Mouse (Mus musculus): Measurements from ENCODE around the gene Sash1. TPM values are rescaled to one million over a fixed set of nuclear protein-coding genes. Genes with fewer than 3 reads are reported as not detected.

Sash1 gene
- 62.7 TPM in 2 replicates for polyA plus RNA-seq (2011; ENCODE audit: insufficient read length, low read depth, missing spikeins)

GRCm38 (mm10) chr10:8885630-8886527 is at the start of gene Sash1:
Gene Sash1 (minus strand): TSS chr10:8886070.
- Histone ChIP-seq H3K4me1 (ENCODE audit: control insufficient read depth, insufficient read depth, low read length) (0 out of 2 replicates have a peak, but pooled peaks cover 4% of the 10 kb centered on the region), H3K27ac (ENCODE audit: insufficient read depth, low read length) (peak within 1 kb of the TSS; percentile 59), H3K4me3 (ENCODE audit: insufficient read depth, low read length) (peak within 1 kb of the TSS; percentile 62)
- TF ChIP-seq CTCF (IDR thresholded peaks at IDR 0.05; ENCODE audit: borderline replicate concordance, insufficient read depth, low read length) (no peak), POLR2A (IDR thresholded peaks at IDR 0.05; ENCODE audit: low read depth, low read length) (peak; percentile 58)

- Histone ChIP-seq H3K4me1 (ENCODE audit: control insufficient read depth, insufficient read depth, low read length) (peaks cover 3% of the 10 kb centered on the region; the same call in 1 of the 2 replicates), H3K4me3 (ENCODE audit: insufficient read depth, low read length) (no peak overlapping the region), H3K27ac (ENCODE audit: insufficient read depth, low read length) (no peak overlapping the region)
- TF ChIP-seq POLR2A (IDR thresholded peaks at IDR 0.05; ENCODE audit: low read depth, low read length) (no peak), CTCF (IDR thresholded peaks at IDR 0.05; ENCODE audit: borderline replicate concordance, insufficient read depth, low read length) (no peak)
Measured at GRCm38 (mm10) chr10:8935601-8936000, 49.7 kb upstream of the Sash1 start.

- H3K4me1 ChIP-seq (ENCODE audit: control insufficient read depth, insufficient read depth, low read length): peaks cover 3% of the 10 kb centered on the region; the same call in 1 of the 2 replicates
- no peak overlapping the region for H3K27ac ChIP-seq (ENCODE audit: insufficient read depth, low read length)
- TF ChIP-seq CTCF (IDR thresholded peaks at IDR 0.05; ENCODE audit: borderline replicate concordance, insufficient read depth, low read length) (no peak), POLR2A (IDR thresholded peaks at IDR 0.05; ENCODE audit: low read depth, low read length) (no peak)
- H3K4me3 ChIP-seq (ENCODE audit: insufficient read depth, low read length): no peak overlapping the region
Measured at GRCm38 (mm10) chr10:8933451-8934372, 47.8 kb upstream of the Sash1 start.

- H3K4me3 ChIP-seq (ENCODE audit: insufficient read depth, low read length): no peak overlapping the region
- H3K4me1 ChIP-seq (ENCODE audit: control insufficient read depth, insufficient read depth, low read length): peaks cover 3% of the 10 kb centered on the region; the same call in 1 of the 2 replicates
- TF ChIP-seq POLR2A (IDR thresholded peaks at IDR 0.05; ENCODE audit: low read depth, low read length) (no peak), CTCF (IDR thresholded peaks at IDR 0.05; ENCODE audit: borderline replicate concordance, insufficient read depth, low read length) (no peak)
- no peak overlapping the region for H3K27ac ChIP-seq (ENCODE audit: insufficient read depth, low read length)
Measured at GRCm38 (mm10) chr10:8931548-8932240, 45.8 kb upstream of the Sash1 start.

- TF ChIP-seq POLR2A (IDR thresholded peaks at IDR 0.05; ENCODE audit: low read depth, low read length) (no peak), CTCF (IDR thresholded peaks at IDR 0.05; ENCODE audit: borderline replicate concordance, insufficient read depth, low read length) (no peak)
- no peak overlapping the region for H3K4me3 ChIP-seq (ENCODE audit: insufficient read depth, low read length)
- H3K27ac ChIP-seq (ENCODE audit: insufficient read depth, low read length): no peak overlapping the region
- H3K4me1 ChIP-seq (ENCODE audit: control insufficient read depth, insufficient read depth, low read length): peaks cover 4% of the 10 kb centered on the region; the same call in 1 of the 2 replicates
Measured at GRCm38 (mm10) chr10:8930672-8931071, 44.8 kb upstream of the Sash1 start.

- TF ChIP-seq CTCF (IDR thresholded peaks at IDR 0.05; ENCODE audit: borderline replicate concordance, insufficient read depth, low read length): no peak
- no peak for TF ChIP-seq POLR2A (IDR thresholded peaks at IDR 0.05; ENCODE audit: low read depth, low read length)
- no peak overlapping the region for H3K27ac ChIP-seq (ENCODE audit: insufficient read depth, low read length)
- no peak overlapping the region for H3K4me3 ChIP-seq (ENCODE audit: insufficient read depth, low read length)
- peaks cover 6% of the 10 kb centered on the region for H3K4me1 ChIP-seq (ENCODE audit: control insufficient read depth, insufficient read depth, low read length)
Measured at GRCm38 (mm10) chr10:8928775-8929647, 43.1 kb upstream of the Sash1 start.

- TF ChIP-seq CTCF (IDR thresholded peaks at IDR 0.05; ENCODE audit: borderline replicate concordance, insufficient read depth, low read length) (no peak), POLR2A (IDR thresholded peaks at IDR 0.05; ENCODE audit: low read depth, low read length) (no peak)
- Histone ChIP-seq H3K4me3 (ENCODE audit: insufficient read depth, low read length) (no peak overlapping the region), H3K27ac (ENCODE audit: insufficient read depth, low read length) (no peak overlapping the region), H3K4me1 (ENCODE audit: control insufficient read depth, insufficient read depth, low read length) (peaks cover 6% of the 10 kb centered on the region)
Measured at GRCm38 (mm10) chr10:8928261-8928660, 42.4 kb upstream of the Sash1 start.

GRCm38 (mm10) chr10:8926906-8927305 is 41.0 kb upstream of the Sash1 start:
- H3K4me1 ChIP-seq (ENCODE audit: control insufficient read depth, insufficient read depth, low read length): peaks cover 6% of the 10 kb centered on the region
- no peak overlapping the region for H3K4me3 ChIP-seq (ENCODE audit: insufficient read depth, low read length)
- H3K27ac ChIP-seq (ENCODE audit: insufficient read depth, low read length): no peak overlapping the region
- TF ChIP-seq POLR2A (IDR thresholded peaks at IDR 0.05; ENCODE audit: low read depth, low read length) (no peak), CTCF (IDR thresholded peaks at IDR 0.05; ENCODE audit: borderline replicate concordance, insufficient read depth, low read length) (no peak)

All from embryonic fibroblast, embryonic 13.5 days (primary cell).